ENCODE assay signal across 8 mouse cellular contexts in genomic region chr11:94321931-94322400, GRCm38 (mm10). TPM values are rescaled to one million over a fixed set of nuclear protein-coding genes. Genes with fewer than 3 reads are reported as not detected.
A peak's percentile ranks its signal among the peaks of the same experiment; 100 is the strongest.
DNase-seq lines count a peak whose midpoint lies in the region; ATAC-seq lines count a peak whose summit lies in the region.

Gene Luc7l3, minus strand, starts transcription at chr11:94321988.

- H3K27ac ChIP-seq in intestine, embryonic 15.5 days = peak within 1 kb of the TSS; percentile 97

- DNase-seq in adrenal gland, adult 2 months = peak; percentile 97
- peak; percentile 98 for DNase-seq in embryo, embryonic 11 days
- DNase-seq in gastrocnemius, postnatal 36 days = peak; percentile 93 to 95
- peak; percentile 95 to 96 for DNase-seq in left cerebral cortex, postnatal 25 days (ENCODE audit: low spot score in 2 of 2)
- DNase-seq in mesoderm, embryonic 11.5 days (ENCODE audit: low read depth, low spot score) = peak; percentile 92
- peak; percentile 94 for DNase-seq in right cerebral cortex, postnatal 25 days
- peak; percentile 93 to 94 for DNase-seq in urinary bladder, postnatal 36 days (ENCODE audit: low spot score in 2 of 2)

- H3K9me3 ChIP-seq in intestine, embryonic 15.5 days = no peaks in the 10 kb centered on the region

- no peaks in the 10 kb centered on the region for H3K27me3 ChIP-seq in intestine, embryonic 15.5 days (replicated peaks)

- peak within 1 kb of the TSS; percentile 100 for H3K4me3 ChIP-seq in intestine, embryonic 15.5 days (replicated peaks)

- H3K9ac ChIP-seq in intestine, embryonic 15.5 days = peak within 1 kb of the TSS; percentile 100

- H3K36me3 ChIP-seq in intestine, embryonic 15.5 days = no peaks in the 10 kb centered on the region

- 0% methylated on average over 36 of the region's 36 CpGs for WGBS in intestine, embryonic 15.5 days

- H3K4me2 ChIP-seq in intestine, embryonic 15.5 days (replicated peaks) = peak within 1 kb of the TSS; percentile 65

- H3K4me1 ChIP-seq in intestine, embryonic 15.5 days (replicated peaks) = peaks cover 15% of the 10 kb centered on the region

- intact Hi-C loops in gastrocnemius, postnatal 36 days (cut with DNase I) = no loop called here
- intact Hi-C loops in left cerebral cortex, postnatal 25 days (cut with DNase I) = no loop called here

- peak; percentile 97 for ATAC-seq in intestine, embryonic 15.5 days

RNA-seq across cellular contexts. Expression of gene Luc7l3, which starts in this region (rescaled TPM):
- total RNA-seq in adrenal gland, adult 2 months (2021) = 10 to 100 TPM; 59.5 to 63.7 TPM
- 2.3 and 2.6 TPM in 2 replicates for polyA plus RNA-seq in adrenal gland, adult 2 months (2012; rRNA removed)
- 10 to 100 TPM; 29.6 to 36.5 TPM for total RNA-seq in gastrocnemius, postnatal 36 days (2021)
- polyA plus RNA-seq in intestine, embryonic 15.5 days (2015; fragmentation: Nextera tagmentation; extraction: Ambion mirVana) = 85.9 and 103 TPM in 2 replicates
- 100 to 1,000 TPM; 108 to 120 TPM for total RNA-seq in left cerebral cortex, postnatal 25 days (2021)

Comparison
In these comparisons a context has a peak if more than half of its experiments do, and no peak if none do; other contexts are left out.
1. Peak in every context shown above with its lines: DNase-seq, ATAC-seq, H3K4me3 ChIP-seq and H3K27ac ChIP-seq.
2. RNA of gene Luc7l3 (polyA plus RNA-seq): 85.9 to 103 TPM in intestine, embryonic 15.5 days; 2.3 to 2.6 TPM in adrenal gland, adult 2 months; every median in the first group is over 10 times any median in the second.